Mouse (Mus musculus): ENCODE data around the gene Pdlim4. TPM values are rescaled to one million over a fixed set of nuclear protein-coding genes. Genes with fewer than 3 reads are reported as not detected.

Gene Pdlim4
- polyA plus RNA-seq, 1 experiment = 8.7 TPM

DNA sequence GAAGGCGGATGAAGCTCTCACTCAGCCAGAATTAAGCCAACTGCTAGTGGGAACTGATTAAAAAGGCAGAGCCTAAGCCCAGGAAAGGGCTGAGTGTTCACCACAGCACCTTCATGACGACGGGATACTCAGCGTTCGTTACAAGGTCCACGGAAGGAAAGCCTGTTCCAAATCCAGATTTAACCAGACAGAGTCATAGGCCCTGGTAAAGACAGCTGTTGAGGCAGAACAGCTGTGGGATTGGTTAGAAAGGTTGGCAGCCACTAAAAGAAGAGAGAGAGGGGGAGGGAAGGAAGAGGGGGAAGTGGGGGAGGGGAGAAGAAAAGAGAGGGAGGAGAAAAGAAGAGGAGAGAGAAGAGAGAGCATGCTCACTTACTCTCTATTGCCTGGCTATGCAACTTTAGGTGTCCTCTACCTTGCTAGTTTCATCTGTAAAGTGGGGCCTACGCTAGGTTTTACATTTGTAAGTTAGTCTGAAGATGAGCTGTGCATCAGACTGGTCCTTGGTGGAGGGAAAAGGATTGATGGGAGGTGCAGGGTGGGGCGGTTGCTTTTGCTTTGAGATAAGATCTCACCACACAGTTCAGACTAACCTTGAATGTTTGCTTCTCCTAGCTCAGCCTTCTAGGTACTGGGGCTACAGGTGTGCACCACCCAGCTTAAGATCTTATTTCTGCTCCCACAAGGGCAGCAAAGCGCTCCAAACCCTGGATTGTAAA lies 5.9 kb downstream of the Pdlim4 start:
- no peaks in the 10 kb centered on the region for H3K36me3 ChIP-seq (ENCODE audit: control insufficient read depth, insufficient read depth, low read length, poor library complexity, severe bottlenecking)
- no peaks in the 10 kb centered on the region for H3K27me3 ChIP-seq (ENCODE audit: control insufficient read depth, insufficient read depth, low read length, poor library complexity, severe bottlenecking)
- H3K9me3 ChIP-seq (replicated peaks; ENCODE audit: control insufficient read depth, insufficient read depth, low read length, poor library complexity, severe bottlenecking) = no peaks in the 10 kb centered on the region
- H3K4me1 ChIP-seq (ENCODE audit: control insufficient read depth, insufficient read depth, low read length) = no peaks in the 10 kb centered on the region
- no peak overlapping the region for H3K4me3 ChIP-seq (ENCODE audit: low read depth, low read length)
- TF ChIP-seq EP300 (IDR thresholded peaks at IDR 0.05; ENCODE audit: insufficient read depth, low read depth, low read length) (no peak), POLR2A (IDR thresholded peaks at IDR 0.05; ENCODE audit: insufficient read depth, low read length) (no peak), CTCF (IDR thresholded peaks at IDR 0.05; ENCODE audit: low read depth, low read length) (no peak)
- H3K9ac ChIP-seq (ENCODE audit: low read depth, poor library complexity, severe bottlenecking) = no peak overlapping the region
- no peak overlapping the region for H3K27ac ChIP-seq (ENCODE audit: insufficient read depth, low read length)

GRCm38 (mm10) chr11:54062086-54062752 lies 6.6 kb downstream of the Pdlim4 start:
- no peaks in the 10 kb centered on the region for H3K4me1 ChIP-seq (ENCODE audit: control insufficient read depth, insufficient read depth, low read length)
- H3K9me3 ChIP-seq (replicated peaks; ENCODE audit: control insufficient read depth, insufficient read depth, low read length, poor library complexity, severe bottlenecking) = no peaks in the 10 kb centered on the region
- no peak overlapping the region for H3K4me3 ChIP-seq (ENCODE audit: low read depth, low read length)
- no peak overlapping the region for H3K9ac ChIP-seq (ENCODE audit: low read depth, poor library complexity, severe bottlenecking)
- no peaks in the 10 kb centered on the region for H3K36me3 ChIP-seq (ENCODE audit: control insufficient read depth, insufficient read depth, low read length, poor library complexity, severe bottlenecking)
- TF ChIP-seq CTCF (IDR thresholded peaks at IDR 0.05; ENCODE audit: low read depth, low read length) (no peak), POLR2A (IDR thresholded peaks at IDR 0.05; ENCODE audit: insufficient read depth, low read length) (no peak), EP300 (IDR thresholded peaks at IDR 0.05; ENCODE audit: insufficient read depth, low read depth, low read length) (no peak)
- H3K27me3 ChIP-seq (ENCODE audit: control insufficient read depth, insufficient read depth, low read length, poor library complexity, severe bottlenecking) = no peaks in the 10 kb centered on the region
- no peak overlapping the region for H3K27ac ChIP-seq (ENCODE audit: insufficient read depth, low read length)

- no peak overlapping the region for H3K9ac ChIP-seq (ENCODE audit: low read depth, poor library complexity, severe bottlenecking)
- H3K4me1 ChIP-seq (ENCODE audit: control insufficient read depth, insufficient read depth, low read length) = no peaks in the 10 kb centered on the region
- H3K27ac ChIP-seq (ENCODE audit: insufficient read depth, low read length) = no peak overlapping the region
- no peak overlapping the region for H3K4me3 ChIP-seq (ENCODE audit: low read depth, low read length)
- no peaks in the 10 kb centered on the region for H3K27me3 ChIP-seq (ENCODE audit: control insufficient read depth, insufficient read depth, low read length, poor library complexity, severe bottlenecking)
- H3K9me3 ChIP-seq (replicated peaks; ENCODE audit: control insufficient read depth, insufficient read depth, low read length, poor library complexity, severe bottlenecking) = no peaks in the 10 kb centered on the region
- no peaks in the 10 kb centered on the region for H3K36me3 ChIP-seq (ENCODE audit: control insufficient read depth, insufficient read depth, low read length, poor library complexity, severe bottlenecking)
- TF ChIP-seq EP300 (IDR thresholded peaks at IDR 0.05; ENCODE audit: insufficient read depth, low read depth, low read length) (no peak), CTCF (IDR thresholded peaks at IDR 0.05; ENCODE audit: low read depth, low read length) (no peak), POLR2A (IDR thresholded peaks at IDR 0.05; ENCODE audit: insufficient read depth, low read length) (no peak)
Observed at GRCm38 (mm10) chr11:54060316-54060715, 8.5 kb downstream of the Pdlim4 start.

DNA sequence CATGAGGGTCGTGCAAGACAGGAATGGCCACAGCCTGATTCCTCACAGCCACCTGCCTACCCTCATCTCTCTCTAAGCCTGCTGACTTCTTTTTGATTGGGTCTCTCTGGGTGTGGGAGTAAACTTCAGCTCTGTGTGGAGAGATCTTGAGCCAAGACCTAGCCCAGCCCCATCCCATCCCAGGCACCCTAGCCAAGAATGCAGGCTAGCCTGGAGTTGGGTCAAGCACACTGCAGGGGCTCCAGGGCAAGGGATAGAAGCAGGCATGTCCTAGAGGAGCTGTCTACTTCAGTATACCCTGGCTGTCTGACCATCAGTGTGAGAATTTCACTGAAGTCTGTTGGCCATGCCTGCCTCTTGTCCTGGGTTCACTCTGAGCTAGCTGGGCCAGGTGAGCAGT lies 9.3 kb downstream of the Pdlim4 start:
- no peaks in the 10 kb centered on the region for H3K36me3 ChIP-seq (ENCODE audit: control insufficient read depth, insufficient read depth, low read length, poor library complexity, severe bottlenecking)
- no peak overlapping the region for H3K9ac ChIP-seq (ENCODE audit: low read depth, poor library complexity, severe bottlenecking)
- H3K4me3 ChIP-seq (ENCODE audit: low read depth, low read length) = no peak overlapping the region
- H3K9me3 ChIP-seq (replicated peaks; ENCODE audit: control insufficient read depth, insufficient read depth, low read length, poor library complexity, severe bottlenecking) = no peaks in the 10 kb centered on the region
- H3K4me1 ChIP-seq (ENCODE audit: control insufficient read depth, insufficient read depth, low read length) = no peaks in the 10 kb centered on the region
- no peaks in the 10 kb centered on the region for H3K27me3 ChIP-seq (ENCODE audit: control insufficient read depth, insufficient read depth, low read length, poor library complexity, severe bottlenecking)
- no peak overlapping the region for H3K27ac ChIP-seq (ENCODE audit: insufficient read depth, low read length)
- TF ChIP-seq CTCF (IDR thresholded peaks at IDR 0.05; ENCODE audit: low read depth, low read length) (no peak), POLR2A (IDR thresholded peaks at IDR 0.05; ENCODE audit: insufficient read depth, low read length) (no peak), EP300 (IDR thresholded peaks at IDR 0.05; ENCODE audit: insufficient read depth, low read depth, low read length) (no peak)

- no peak overlapping the region for H3K27ac ChIP-seq (ENCODE audit: insufficient read depth, low read length)
- H3K36me3 ChIP-seq (ENCODE audit: control insufficient read depth, insufficient read depth, low read length, poor library complexity, severe bottlenecking) = no peaks in the 10 kb centered on the region
- TF ChIP-seq POLR2A (IDR thresholded peaks at IDR 0.05; ENCODE audit: insufficient read depth, low read length) (no peak), EP300 (IDR thresholded peaks at IDR 0.05; ENCODE audit: insufficient read depth, low read depth, low read length) (no peak), CTCF (IDR thresholded peaks at IDR 0.05; ENCODE audit: low read depth, low read length) (no peak)
Observed at GRCm38 (mm10) chr11:54058643-54059042, 10.2 kb downstream of the Pdlim4 start.

DNA sequence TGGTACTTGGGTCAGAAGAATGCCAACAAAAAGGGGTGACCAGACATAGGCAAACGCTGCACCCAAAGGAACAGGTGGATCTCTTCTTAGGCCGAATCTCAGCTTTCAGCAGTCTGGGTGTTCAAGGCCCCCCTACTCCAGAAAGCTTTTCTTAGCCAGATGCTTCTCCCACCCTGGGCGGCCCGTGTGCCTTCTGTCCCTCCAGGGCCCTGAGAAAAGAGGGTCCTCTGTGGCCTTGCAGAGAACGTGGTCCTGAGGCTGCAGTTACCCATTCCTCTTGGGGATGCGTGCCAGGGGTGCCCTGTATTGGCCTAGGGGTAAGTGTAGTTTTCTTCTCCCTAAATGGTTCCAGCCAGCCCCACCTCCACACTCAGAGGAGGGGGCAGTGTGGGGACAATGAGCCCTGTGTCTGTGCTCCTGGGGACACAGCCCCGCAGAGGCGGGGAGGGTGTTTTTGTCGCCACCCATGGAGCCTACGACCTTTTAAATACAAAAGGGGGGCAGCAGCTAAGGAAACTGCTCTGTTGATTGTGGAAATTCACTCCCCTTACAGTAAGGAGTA lies 10.7 kb downstream of the Pdlim4 start:
- no peak for TF ChIP-seq EP300 (IDR thresholded peaks at IDR 0.05; ENCODE audit: insufficient read depth, low read depth, low read length)
- no peak for TF ChIP-seq CTCF (IDR thresholded peaks at IDR 0.05; ENCODE audit: low read depth, low read length)
- Histone ChIP-seq H3K9ac (ENCODE audit: low read depth, poor library complexity, severe bottlenecking) (no peak overlapping the region), H3K36me3 (ENCODE audit: control insufficient read depth, insufficient read depth, low read length, poor library complexity, severe bottlenecking) (no peaks in the 10 kb centered on the region), H3K4me1 (ENCODE audit: control insufficient read depth, insufficient read depth, low read length) (no peaks in the 10 kb centered on the region), H3K4me3 (ENCODE audit: low read depth, low read length) (no peak overlapping the region), H3K9me3 (replicated peaks; ENCODE audit: control insufficient read depth, insufficient read depth, low read length, poor library complexity, severe bottlenecking) (no peaks in the 10 kb centered on the region), H3K27me3 (ENCODE audit: control insufficient read depth, insufficient read depth, low read length, poor library complexity, severe bottlenecking) (0 out of 2 replicates have a peak, but pooled peaks cover 2% of the 10 kb centered on the region), H3K27ac (ENCODE audit: insufficient read depth, low read length) (no peak overlapping the region)

More at GRCm38 (mm10) chr11:54058643-54059042, 10.2 kb downstream of the Pdlim4 start:
- 0 out of 2 replicates have a peak, but pooled peaks cover under 1% of the 10 kb centered on the region for H3K27me3 ChIP-seq (ENCODE audit: control insufficient read depth, insufficient read depth, low read length, poor library complexity, severe bottlenecking)
- no peak overlapping the region for H3K4me3 ChIP-seq (ENCODE audit: low read depth, low read length)
- no peaks in the 10 kb centered on the region for H3K4me1 ChIP-seq (ENCODE audit: control insufficient read depth, insufficient read depth, low read length)
- H3K9ac ChIP-seq (ENCODE audit: low read depth, poor library complexity, severe bottlenecking) = no peak overlapping the region
- H3K9me3 ChIP-seq (replicated peaks; ENCODE audit: control insufficient read depth, insufficient read depth, low read length, poor library complexity, severe bottlenecking) = no peaks in the 10 kb centered on the region

All from ES-Bruce4 (cell line).